Mouse (Mus musculus): Measurements from ENCODE around the gene Prkce.

- TF ChIP-seq CTCF (IDR thresholded peaks at IDR 0.05; ENCODE audit: low read depth, low read length) (no peak), GATA1 (IDR thresholded peaks at IDR 0.05; ENCODE audit: borderline replicate concordance, low read length) (no peak), TAL1 (conservative IDR thresholded peaks at IDR 0.05; ENCODE audit: low read depth, low read length) (no peak)
These were observed 23.0 kb upstream of the Prkce start for GRCm38 (mm10) chr17:86144537-86145078.

All from G1E (cell line).